Mouse (Mus musculus): ENCODE measurements around the gene Tspan9. TPM values are rescaled to one million over a fixed set of nuclear protein-coding genes. Genes with fewer than 3 reads are reported as not detected.

Gene Tspan9
- 41.8 and 49.7 TPM in 2 replicates for polyA plus RNA-seq (2012; rRNA removed)

DNA sequence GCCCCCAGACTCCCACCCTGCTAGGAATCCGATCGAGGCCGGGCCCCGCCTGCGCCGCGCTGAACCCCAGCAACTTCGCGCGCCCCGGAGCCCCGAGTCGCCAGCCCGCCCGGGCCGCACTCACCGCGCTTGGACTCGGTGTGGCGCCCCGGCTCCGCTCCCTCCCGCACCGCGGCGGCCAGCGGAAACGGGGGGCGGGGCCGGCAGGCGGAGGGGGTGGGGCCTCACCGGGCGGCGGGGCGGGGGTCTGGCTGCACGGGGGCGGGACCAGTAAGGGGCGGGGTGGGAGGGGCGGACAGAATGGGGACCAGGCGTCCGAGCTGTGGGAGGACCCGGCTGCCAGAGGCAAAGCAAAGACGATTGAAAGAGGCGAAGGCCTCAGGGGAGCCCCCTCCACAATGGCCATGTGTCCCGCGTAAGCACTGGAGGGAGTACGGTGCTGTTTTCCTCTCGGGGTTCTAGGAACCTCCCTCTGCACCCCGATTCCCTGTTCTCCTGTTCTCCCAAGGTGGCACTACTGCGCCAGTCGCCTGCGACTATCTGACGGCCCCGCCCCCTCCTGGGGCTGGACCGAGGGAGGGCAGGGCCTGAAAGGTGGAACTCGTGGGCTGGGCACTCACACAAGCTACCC, at the start of gene Tspan9:
TSS of gene Tspan9 (minus strand) at position 205 of the 631 bp plus-strand sequence.
- TF ChIP-seq POLR2A (IDR thresholded peaks at IDR 0.05; ENCODE audit: borderline replicate concordance, extremely low read depth, insufficient read depth, insufficient read length, poor library complexity, severe bottlenecking) (0 out of 2 replicates have a peak, but pooled peaks have one; percentile 31), CTCF (IDR thresholded peaks at IDR 0.05; ENCODE audit: borderline replicate concordance, extremely low read depth, insufficient read depth, insufficient read length) (no peak)
- DNase-seq (ENCODE audit: low read depth): peak; percentile 74

DNA sequence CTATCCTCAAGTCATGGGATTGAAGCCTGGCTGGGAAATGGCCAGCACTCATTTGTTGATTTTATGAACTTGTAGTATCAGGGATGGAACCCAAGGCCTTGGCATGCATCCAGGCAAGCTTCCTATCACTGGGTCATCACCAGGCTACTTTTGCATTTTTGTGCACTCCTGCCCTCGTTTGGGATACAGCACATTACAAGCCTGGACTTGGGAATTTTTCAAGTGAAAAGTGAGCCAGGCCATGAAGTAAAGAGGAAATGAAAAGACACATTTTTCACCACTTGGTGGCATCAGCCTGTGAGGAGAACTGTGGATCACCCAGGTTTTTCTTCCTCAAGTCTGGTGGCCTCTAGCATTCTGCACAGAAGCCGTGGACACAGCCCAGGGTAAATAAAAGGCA, 40.1 kb upstream of the Tspan9 start:
- TF ChIP-seq CTCF (IDR thresholded peaks at IDR 0.05; ENCODE audit: borderline replicate concordance, extremely low read depth, insufficient read depth, insufficient read length) (no peak), POLR2A (IDR thresholded peaks at IDR 0.05; ENCODE audit: borderline replicate concordance, extremely low read depth, insufficient read depth, insufficient read length, poor library complexity, severe bottlenecking) (no peak)
- no peak for DNase-seq (ENCODE audit: low read depth)

DNA sequence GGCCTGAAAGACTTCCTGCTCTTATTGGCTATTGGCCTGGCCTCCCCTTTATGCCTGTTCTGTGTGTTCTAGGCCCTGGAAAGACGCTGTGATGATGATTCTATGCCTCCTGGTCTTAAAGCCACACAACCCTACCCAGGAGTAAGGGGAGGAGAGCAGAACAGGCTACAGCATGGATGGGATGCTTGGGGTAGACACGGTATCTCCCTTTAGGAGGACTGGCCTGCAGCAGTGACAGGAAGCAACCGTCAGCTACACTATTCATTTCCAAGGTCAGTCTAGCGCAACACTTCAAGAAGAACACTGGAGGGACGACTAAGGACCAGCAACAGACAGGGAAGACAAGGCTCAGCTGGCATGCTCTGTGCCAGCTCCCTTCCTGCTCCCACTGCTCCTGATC, 37.8 kb upstream of the Tspan9 start:
- TF ChIP-seq CTCF (IDR thresholded peaks at IDR 0.05; ENCODE audit: borderline replicate concordance, extremely low read depth, insufficient read depth, insufficient read length) (no peak), POLR2A (IDR thresholded peaks at IDR 0.05; ENCODE audit: borderline replicate concordance, extremely low read depth, insufficient read depth, insufficient read length, poor library complexity, severe bottlenecking) (no peak)
- DNase-seq (ENCODE audit: low read depth): no peak

GRCm38 (mm10) chr6:128179651-128180050, 36.3 kb upstream of the Tspan9 start:
- no peak for DNase-seq (ENCODE audit: low read depth)
- no peak for TF ChIP-seq POLR2A (IDR thresholded peaks at IDR 0.05; ENCODE audit: borderline replicate concordance, extremely low read depth, insufficient read depth, insufficient read length, poor library complexity, severe bottlenecking)
- TF ChIP-seq CTCF (IDR thresholded peaks at IDR 0.05; ENCODE audit: borderline replicate concordance, extremely low read depth, insufficient read depth, insufficient read length): no peak

DNA sequence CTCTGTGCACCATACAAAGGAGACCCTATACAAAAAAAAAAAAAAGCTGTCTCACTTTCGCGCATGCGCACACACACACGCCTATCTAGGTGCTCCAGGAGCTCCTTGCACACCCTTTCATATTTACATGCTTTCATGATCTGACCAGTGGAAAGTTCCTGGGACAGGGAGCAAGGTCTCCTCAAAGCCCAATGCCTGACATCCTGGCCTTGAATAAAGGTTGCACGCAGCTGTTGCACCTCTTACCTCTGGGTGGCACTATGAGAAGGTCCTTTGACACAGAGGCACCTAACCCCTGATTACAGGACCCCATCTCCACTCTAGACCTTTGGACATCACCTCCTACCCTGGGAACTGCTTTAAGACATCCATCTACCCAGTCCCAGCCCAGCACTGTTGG, 35.9 kb upstream of the Tspan9 start:
- no peak for TF ChIP-seq POLR2A (IDR thresholded peaks at IDR 0.05; ENCODE audit: borderline replicate concordance, extremely low read depth, insufficient read depth, insufficient read length, poor library complexity, severe bottlenecking)
- peak; percentile 22; the same call in 1 of the 2 replicates for TF ChIP-seq CTCF (IDR thresholded peaks at IDR 0.05; ENCODE audit: borderline replicate concordance, extremely low read depth, insufficient read depth, insufficient read length)
- no peak for DNase-seq (ENCODE audit: low read depth)

DNA sequence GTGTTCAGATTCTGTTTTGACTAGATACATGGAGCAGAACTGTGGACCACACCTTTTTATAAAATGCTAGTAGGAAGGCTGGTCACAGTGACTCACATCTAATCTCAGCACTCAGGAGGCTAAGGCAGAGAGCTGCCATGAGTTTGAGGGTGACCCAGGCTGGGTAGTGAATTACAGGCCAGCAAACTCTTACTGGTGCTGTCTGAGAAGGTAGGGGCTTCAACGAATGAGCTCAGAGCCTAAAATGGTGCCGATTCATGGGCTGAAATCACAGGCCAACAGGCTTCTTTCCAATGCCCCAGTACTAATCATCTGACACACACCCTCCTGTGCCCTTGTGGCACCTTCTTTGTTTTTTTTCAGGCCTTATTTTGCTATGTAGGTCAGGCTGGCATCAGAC, 35.3 kb upstream of the Tspan9 start:
- TF ChIP-seq POLR2A (IDR thresholded peaks at IDR 0.05; ENCODE audit: borderline replicate concordance, extremely low read depth, insufficient read depth, insufficient read length, poor library complexity, severe bottlenecking) (no peak), CTCF (IDR thresholded peaks at IDR 0.05; ENCODE audit: borderline replicate concordance, extremely low read depth, insufficient read depth, insufficient read length) (no peak)
- DNase-seq (ENCODE audit: low read depth): no peak

- peak; percentile 48 for DNase-seq (ENCODE audit: low read depth)
Observed at GRCm38 (mm10) chr6:128168785-128169679, 25.6 kb upstream of the Tspan9 start.

GRCm38 (mm10) chr6:128165564-128165963, 22.2 kb upstream of the Tspan9 start:
- no peak for TF ChIP-seq POLR2A (IDR thresholded peaks at IDR 0.05; ENCODE audit: borderline replicate concordance, extremely low read depth, insufficient read depth, insufficient read length, poor library complexity, severe bottlenecking)
- TF ChIP-seq CTCF (IDR thresholded peaks at IDR 0.05; ENCODE audit: borderline replicate concordance, extremely low read depth, insufficient read depth, insufficient read length): no peak
- peak; percentile 28 for DNase-seq (ENCODE audit: low read depth)

More at GRCm38 (mm10) chr6:128168785-128169679, 25.6 kb upstream of the Tspan9 start:
- no peak for TF ChIP-seq POLR2A (IDR thresholded peaks at IDR 0.05; ENCODE audit: borderline replicate concordance, extremely low read depth, insufficient read depth, insufficient read length, poor library complexity, severe bottlenecking)
- TF ChIP-seq CTCF (IDR thresholded peaks at IDR 0.05; ENCODE audit: borderline replicate concordance, extremely low read depth, insufficient read depth, insufficient read length): peak; percentile 61; the same call in 1 of the 2 replicates

DNA sequence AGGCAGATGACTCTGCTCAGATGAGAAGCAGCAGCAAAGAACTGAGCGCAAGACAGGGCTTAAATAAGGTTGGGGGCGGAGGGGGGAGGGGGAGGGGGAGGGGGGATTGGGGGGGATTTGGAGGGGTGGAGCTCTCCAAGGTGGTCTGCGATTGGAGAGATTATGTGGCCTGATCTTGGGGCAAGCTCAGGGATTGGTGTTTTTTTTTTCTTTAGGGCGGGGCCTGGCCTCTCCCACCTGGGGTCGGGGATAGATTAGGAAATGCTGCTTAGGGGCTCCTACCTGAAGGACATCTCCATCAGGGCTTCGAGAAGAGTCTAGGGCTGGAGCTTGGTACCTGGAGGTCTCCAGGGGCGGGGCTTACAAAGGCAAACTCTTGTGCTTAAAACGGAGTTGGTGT, 21.2 kb upstream of the Tspan9 start:
- TF ChIP-seq CTCF (IDR thresholded peaks at IDR 0.05; ENCODE audit: borderline replicate concordance, extremely low read depth, insufficient read depth, insufficient read length) (no peak), POLR2A (IDR thresholded peaks at IDR 0.05; ENCODE audit: borderline replicate concordance, extremely low read depth, insufficient read depth, insufficient read length, poor library complexity, severe bottlenecking) (no peak)
- DNase-seq (ENCODE audit: low read depth): no peak

- no peak for DNase-seq (ENCODE audit: low read depth)
- TF ChIP-seq CTCF (IDR thresholded peaks at IDR 0.05; ENCODE audit: borderline replicate concordance, extremely low read depth, insufficient read depth, insufficient read length) (no peak), POLR2A (IDR thresholded peaks at IDR 0.05; ENCODE audit: borderline replicate concordance, extremely low read depth, insufficient read depth, insufficient read length, poor library complexity, severe bottlenecking) (no peak)
Observed at GRCm38 (mm10) chr6:128159092-128159491, 15.7 kb upstream of the Tspan9 start.

DNA sequence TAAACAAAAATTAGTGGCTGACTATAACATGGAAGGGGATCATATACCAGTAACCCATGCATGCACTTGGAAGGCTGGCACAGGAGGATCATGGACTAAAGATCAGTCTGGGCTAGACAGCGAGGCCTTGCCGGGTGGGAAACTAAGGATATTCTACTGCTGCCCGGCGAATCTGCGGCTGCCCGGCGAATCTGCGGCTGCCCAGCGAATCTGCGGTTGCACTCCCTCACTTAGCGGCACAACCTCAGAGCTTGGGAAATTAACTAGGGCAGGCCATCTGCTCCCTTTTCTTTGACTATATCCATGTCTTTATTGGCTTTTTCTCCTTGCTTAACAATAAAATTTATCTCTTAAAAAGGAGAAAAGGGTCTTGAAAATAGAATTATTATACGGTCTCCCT, 14.6 kb upstream of the Tspan9 start:
- no peak for TF ChIP-seq CTCF (IDR thresholded peaks at IDR 0.05; ENCODE audit: borderline replicate concordance, extremely low read depth, insufficient read depth, insufficient read length)
- TF ChIP-seq POLR2A (IDR thresholded peaks at IDR 0.05; ENCODE audit: borderline replicate concordance, extremely low read depth, insufficient read depth, insufficient read length, poor library complexity, severe bottlenecking): no peak
- DNase-seq (ENCODE audit: low read depth): peak; percentile 73
